Mouse (Mus musculus): ENCODE measurements at regions not wholly inside any gene's neighbourhood (a gene's known extent, or its start where the extent isn't known, plus 50 kb on each side); places are given as distances from the start of the nearest gene placed in this dataset.

- WGBS = 58% methylated on average over 10 of the region's 10 CpGs
- H3K4me3 ChIP-seq = no peak overlapping the region
- H3K27ac ChIP-seq = no peak overlapping the region
- H3K4me1 ChIP-seq (replicated peaks) = peaks cover 5% of the 10 kb centered on the region; the same call in 1 of the 2 replicates
- DNase-seq (ENCODE audit: low spot score) = peak; percentile 56
- no peaks in the 10 kb centered on the region for H3K27me3 ChIP-seq (ENCODE audit: insufficient read depth, poor library complexity, severe bottlenecking)
- H3K36me3 ChIP-seq = no peaks in the 10 kb centered on the region
- H3K9me3 ChIP-seq = no peaks in the 10 kb centered on the region
Measured at GRCm38 (mm10) chr5:116744389-116744788, 152.8 kb upstream of the Srrm4 start.

- H3K4me1 ChIP-seq (replicated peaks) = no peaks in the 10 kb centered on the region
- H3K4me3 ChIP-seq = no peak overlapping the region
- 0 out of 2 replicates have a peak, but pooled peaks cover 6% of the 10 kb centered on the region for H3K9me3 ChIP-seq
- no peak overlapping the region for H3K27ac ChIP-seq
- DNase-seq (ENCODE audit: low spot score) = no peak
- WGBS = 90% methylated on average over 4 of the region's 4 CpGs
- no peaks in the 10 kb centered on the region for H3K36me3 ChIP-seq
- H3K27me3 ChIP-seq (ENCODE audit: insufficient read depth, poor library complexity, severe bottlenecking) = no peaks in the 10 kb centered on the region
Measured at GRCm38 (mm10) chr5:116735622-116736021, 144.0 kb upstream of the Srrm4 start.

GRCm38 (mm10) chr5:116731509-116731908 is 139.9 kb upstream of the Srrm4 start:
- no peaks in the 10 kb centered on the region for H3K27me3 ChIP-seq (ENCODE audit: insufficient read depth, poor library complexity, severe bottlenecking)
- H3K4me3 ChIP-seq = no peak overlapping the region
- H3K9me3 ChIP-seq = 0 out of 2 replicates have a peak, but pooled peaks cover 6% of the 10 kb centered on the region
- DNase-seq (ENCODE audit: low spot score) = no peak
- no peaks in the 10 kb centered on the region for H3K4me1 ChIP-seq (replicated peaks)
- no peak overlapping the region for H3K27ac ChIP-seq
- no peaks in the 10 kb centered on the region for H3K36me3 ChIP-seq
- WGBS = 89% methylated on average over 3 of the region's 3 CpGs

GRCm38 (mm10) chr5:116719200-116719599 is 127.6 kb upstream of the Srrm4 start:
- Histone ChIP-seq H3K4me1 (replicated peaks) (peaks cover 10% of the 10 kb centered on the region), H3K27ac (peak overlapping the region; percentile 3; the same call in 1 of the 2 replicates), H3K27me3 (ENCODE audit: insufficient read depth, poor library complexity, severe bottlenecking) (no peaks in the 10 kb centered on the region), H3K9me3 (no peaks in the 10 kb centered on the region), H3K36me3 (no peaks in the 10 kb centered on the region), H3K4me3 (no peak overlapping the region)
- 85% methylated on average over 1 of the region's 1 CpGs for WGBS
- peak; percentile 20 for DNase-seq (ENCODE audit: low spot score)

GRCm38 (mm10) chr5:116714256-116714655 is 122.6 kb upstream of the Srrm4 start:
- Histone ChIP-seq H3K9me3 (no peaks in the 10 kb centered on the region), H3K4me3 (no peak overlapping the region), H3K27me3 (ENCODE audit: insufficient read depth, poor library complexity, severe bottlenecking) (no peaks in the 10 kb centered on the region), H3K36me3 (no peaks in the 10 kb centered on the region), H3K27ac (no peak overlapping the region), H3K4me1 (replicated peaks) (peaks cover 6% of the 10 kb centered on the region)
- 36% methylated on average over 7 of the region's 7 CpGs for WGBS
- peak; percentile 23 for DNase-seq (ENCODE audit: low spot score)

- WGBS = 97% methylated on average over 3 of the region's 3 CpGs
- Histone ChIP-seq H3K27me3 (ENCODE audit: insufficient read depth, poor library complexity, severe bottlenecking) (no peaks in the 10 kb centered on the region), H3K27ac (no peak overlapping the region), H3K36me3 (no peaks in the 10 kb centered on the region), H3K9me3 (no peaks in the 10 kb centered on the region), H3K4me3 (no peak overlapping the region), H3K4me1 (replicated peaks) (0 out of 2 replicates have a peak, but pooled peaks cover 6% of the 10 kb centered on the region)
- no peak for DNase-seq (ENCODE audit: low spot score)
Measured at GRCm38 (mm10) chr5:116712056-116712455, 120.4 kb upstream of the Srrm4 start.

GRCm38 (mm10) chr5:116708505-116708904 is 116.9 kb upstream of the Srrm4 start:
- no peak for DNase-seq (ENCODE audit: low spot score)
- 0 out of 2 replicates have a peak, but pooled peaks cover 6% of the 10 kb centered on the region for H3K4me1 ChIP-seq (replicated peaks)

GRCm38 (mm10) chr5:116662466-116662865 is 70.8 kb upstream of the Srrm4 start:
- 0 out of 2 replicates have a peak overlapping the region, but pooled peaks have one; percentile 23 for H3K27ac ChIP-seq
- no peak overlapping the region for H3K4me3 ChIP-seq
- no peaks in the 10 kb centered on the region for H3K9me3 ChIP-seq
- 72% methylated on average over 5 of the region's 5 CpGs for WGBS
- DNase-seq (ENCODE audit: low spot score) = no peak
- H3K27me3 ChIP-seq (ENCODE audit: insufficient read depth, poor library complexity, severe bottlenecking) = no peaks in the 10 kb centered on the region
- no peaks in the 10 kb centered on the region for H3K36me3 ChIP-seq
- H3K4me1 ChIP-seq (replicated peaks) = peaks cover 9% of the 10 kb centered on the region

More at GRCm38 (mm10) chr5:116708505-116708904, 116.9 kb upstream of the Srrm4 start:
- no peak overlapping the region for H3K27ac ChIP-seq
- no peak overlapping the region for H3K4me3 ChIP-seq
- WGBS = 30% methylated on average over 6 of the region's 6 CpGs
- no peaks in the 10 kb centered on the region for H3K9me3 ChIP-seq
- H3K36me3 ChIP-seq = no peaks in the 10 kb centered on the region
- no peaks in the 10 kb centered on the region for H3K27me3 ChIP-seq (ENCODE audit: insufficient read depth, poor library complexity, severe bottlenecking)

GRCm38 (mm10) chr5:116661851-116662250 is 70.2 kb upstream of the Srrm4 start:
- Histone ChIP-seq H3K27me3 (ENCODE audit: insufficient read depth, poor library complexity, severe bottlenecking) (no peaks in the 10 kb centered on the region), H3K4me1 (replicated peaks) (peaks cover 9% of the 10 kb centered on the region), H3K4me3 (no peak overlapping the region), H3K36me3 (no peaks in the 10 kb centered on the region), H3K27ac (no peak overlapping the region), H3K9me3 (peaks cover under 1% of the 10 kb centered on the region; the same call in 1 of the 2 replicates)
- 58% methylated on average over 2 of the region's 2 CpGs for WGBS
- no peak for DNase-seq (ENCODE audit: low spot score)

- H3K27ac ChIP-seq = no peak overlapping the region
- H3K9me3 ChIP-seq = peaks cover 9% of the 10 kb centered on the region; the same call in 1 of the 2 replicates
- peaks cover 7% of the 10 kb centered on the region; the same call in 1 of the 2 replicates for H3K4me1 ChIP-seq (replicated peaks)
- DNase-seq (ENCODE audit: low spot score) = no peak
- no peaks in the 10 kb centered on the region for H3K27me3 ChIP-seq (ENCODE audit: insufficient read depth, poor library complexity, severe bottlenecking)
- no peaks in the 10 kb centered on the region for H3K36me3 ChIP-seq
- H3K4me3 ChIP-seq = no peak overlapping the region
- WGBS = 83% methylated on average over 17 of the region's 17 CpGs
Measured at GRCm38 (mm10) chr5:116654486-116655420, 63.1 kb upstream of the Srrm4 start.
